Mouse (Mus musculus): ENCODE measurements around the gene Gm21767.
"Not testable (repeated sequence)": the region's sequence is repeated elsewhere in the genome, so short reads cannot be mapped to it uniquely, and the experiment has no call there.

Gene Gm21767

DNA sequence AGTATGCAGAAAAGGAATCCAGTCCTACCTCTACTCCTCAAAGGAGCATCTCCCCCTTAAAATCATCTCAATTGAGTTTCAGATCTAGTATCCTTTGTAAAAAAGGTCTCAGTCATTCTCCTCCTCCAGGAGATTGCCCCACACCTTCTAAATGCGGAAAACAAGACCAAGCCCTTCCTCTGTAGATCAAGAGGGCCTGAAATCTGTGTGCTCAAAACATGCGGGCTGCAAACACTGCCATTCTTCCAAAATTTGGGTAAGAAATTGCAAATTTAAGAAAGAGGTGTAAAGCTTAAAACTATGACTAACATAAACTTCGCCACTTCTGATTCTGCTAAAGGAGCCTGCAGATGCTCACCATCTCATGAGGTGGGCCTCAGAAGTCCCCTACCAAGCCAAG is at the start of gene Gm21767:
Gm21767 (plus strand) TSS at position 301 of the 400 bp plus-strand sequence.
- DNase-seq (ENCODE audit: low spot score in 2 of 2), result not testable (repeated sequence)

All from urinary bladder, postnatal 4 days (tissue).